Mouse (Mus musculus) CH12.LX (cell line): ENCODE results near the gene Riok1. TPM values are rescaled to one million over a fixed set of nuclear protein-coding genes. Genes with fewer than 3 reads are reported as not detected.

ENCODE experiments used
- DNase-seq: peaks from one replicate; pipeline ENCODE4 v3.0.0-alpha.2; 2013; ENCODE audit errors: extremely low read depth
- H3K27ac ChIP-seq: 2 replicates; pipeline ENCODE4 v1.5.1; 2012; ENCODE audit warnings: low read depth, mild to moderate bottlenecking, control low read depth, moderate library complexity; ENCODE audit not compliant: insufficient read depth
- H3K27me3 ChIP-seq: replicated peaks from 2 replicates; pipeline ENCODE3; 2012; ENCODE audit warnings: inconsistent platforms
- H3K36me3 ChIP-seq, 2 experiments: replicated peaks in 1 of 2; 2 replicates each; pipeline versions ENCODE3 to v1.6.1; 2012; ENCODE audit warnings: inconsistent platforms in 1 of 2, low read length in 1 of 2, mild to moderate bottlenecking in 1 of 2, mixed read lengths in 1 of 2, moderate library complexity in 1 of 2; ENCODE audit not compliant: control insufficient read depth in 1 of 2, insufficient read depth in 1 of 2
- H3K4me1 ChIP-seq, 2 experiments: 2 replicates each; pipeline ENCODE4 v1.6.1; 2012; ENCODE audit warnings: inconsistent platforms in 1 of 2, moderate library complexity in 1 of 2; ENCODE audit not compliant: insufficient read depth in 2 of 2, control insufficient read depth in 1 of 2
- H3K4me2 ChIP-seq: 2 replicates; pipeline ENCODE4 v1.6.1; 2012; ENCODE audit warnings: low read depth, mild to moderate bottlenecking, control low read depth; ENCODE audit not compliant: poor library complexity, insufficient read depth, severe bottlenecking
- H3K4me3 ChIP-seq, 3 experiments: fragments of 150-350 bp in 1 of 3; sonication (generic) in 1 of 3; replicated peaks in 1 of 3; 2 replicates each; pipeline versions ENCODE3 to v1.5.1; 2011 to 2012; ENCODE audit warnings: low read depth in 2 of 3, low read length in 2 of 3, mild to moderate bottlenecking in 2 of 3, moderate library complexity in 2 of 3, control low read depth in 1 of 3, improper control_type of control experiment in 1 of 3, inconsistent platforms in 1 of 3, mixed read lengths in 1 of 3; ENCODE audit not compliant: poor library complexity in 1 of 3
- H3K79me2 ChIP-seq: replicated peaks from 2 replicates; pipeline ENCODE4 v1.6.1; 2012; ENCODE audit warnings: mild to moderate bottlenecking, moderate library complexity; ENCODE audit not compliant: control insufficient read depth, poor library complexity, insufficient read depth, severe bottlenecking; ENCODE audit errors: extremely low read depth
- H3K9ac ChIP-seq: 2 replicates; pipeline ENCODE4 v1.6.1; 2012; ENCODE audit warnings: low read depth, mild to moderate bottlenecking, control low read depth, moderate library complexity; ENCODE audit not compliant: insufficient read depth
- H3K9me3 ChIP-seq: replicated peaks from 2 replicates; pipeline ENCODE3; 2012; ENCODE audit warnings: low read length, inconsistent platforms, mixed read lengths
- BHLHE40 ChIP-seq: IDR thresholded peaks from 2 replicates; pipeline ENCODE4 v1.6.1; 2011; ENCODE audit warnings: mild to moderate bottlenecking, low read depth, low read length, improper control_type of control experiment
- CHD1 ChIP-seq: IDR thresholded peaks from 2 replicates; pipeline ENCODE4 v1.6.1; 2012; ENCODE audit warnings: low read depth, low read length, improper control_type of control experiment, inconsistent platforms
- CTCF ChIP-seq, 2 experiments: IDR thresholded peaks in 1 of 2; conservative IDR thresholded peaks in 1 of 2; 2 replicates each; pipeline ENCODE4 v1.5.1; 2011 to 2012; ENCODE audit warnings: low read depth in 2 of 2, low read length in 2 of 2, improper control_type of control experiment in 1 of 2, inconsistent platforms in 1 of 2, mild to moderate bottlenecking in 1 of 2, moderate library complexity in 1 of 2
- ELF1 ChIP-seq: IDR thresholded peaks from 2 replicates; pipeline ENCODE4 v1.6.1; 2014; ENCODE audit warnings: low read depth, mild to moderate bottlenecking, inconsistent platforms, low read length, improper control_type of control experiment
- EP300 ChIP-seq: IDR thresholded peaks from 2 replicates; pipeline ENCODE4 v1.6.1; 2011; ENCODE audit warnings: low read length, improper control_type of control experiment
- ETS1 ChIP-seq: conservative IDR thresholded peaks from 2 replicates; pipeline ENCODE4 v1.6.1; 2012; ENCODE audit warnings: low read depth, mild to moderate bottlenecking, inconsistent platforms, low read length, improper control_type of control experiment, moderate library complexity
- GABPA ChIP-seq: IDR thresholded peaks from 2 replicates; pipeline ENCODE4 v1.6.1; 2012; ENCODE audit warnings: low read depth, low read length, improper control_type of control experiment, inconsistent platforms; ENCODE audit not compliant: insufficient replicate concordance
- JUND ChIP-seq: conservative IDR thresholded peaks from 2 replicates; pipeline ENCODE4 v1.6.1; 2011; ENCODE audit warnings: low read depth, low read length, improper control_type of control experiment
- KAT2A ChIP-seq: IDR thresholded peaks from 2 replicates; pipeline ENCODE4 v1.6.1; 2012; ENCODE audit warnings: low read length, improper control_type of control experiment, inconsistent platforms; ENCODE audit not compliant: insufficient replicate concordance
- MAFK ChIP-seq: IDR thresholded peaks from 2 replicates; pipeline ENCODE4 v1.6.1; 2011; ENCODE audit warnings: low read length, improper control_type of control experiment; ENCODE audit not compliant: insufficient replicate concordance
- MEF2A ChIP-seq: IDR thresholded peaks from 2 replicates; pipeline ENCODE4 v1.6.1; 2014; ENCODE audit warnings: low read depth, mild to moderate bottlenecking, inconsistent platforms, low read length, improper control_type of control experiment, borderline replicate concordance
- MYC ChIP-seq: IDR thresholded peaks from 2 replicates; pipeline ENCODE4 v1.6.1; 2011; ENCODE audit warnings: low read depth, mild to moderate bottlenecking, improper control_type of control experiment, low read length
- POLR2A ChIP-seq: IDR thresholded peaks from 2 replicates; pipeline ENCODE4 v1.6.1; 2011; ENCODE audit warnings: low read depth, mild to moderate bottlenecking, improper control_type of control experiment, low read length
- POLR2AphosphoS2 ChIP-seq: IDR thresholded peaks from 2 replicates; pipeline ENCODE4 v1.6.1; 2011; ENCODE audit warnings: low read depth, low read length, improper control_type of control experiment
- RCOR1 ChIP-seq: conservative IDR thresholded peaks from 2 replicates; pipeline ENCODE4 v1.6.1; 2012; ENCODE audit warnings: low read depth, mild to moderate bottlenecking, inconsistent platforms, low read length, improper control_type of control experiment
- SIN3A ChIP-seq: IDR thresholded peaks from 2 replicates; pipeline ENCODE4 v1.6.1; 2012; ENCODE audit warnings: low read length, improper control_type of control experiment, inconsistent platforms
- TBP ChIP-seq: conservative IDR thresholded peaks from 2 replicates; pipeline ENCODE4 v1.6.1; 2011; ENCODE audit warnings: low read depth, low read length, improper control_type of control experiment
- ZMIZ1 ChIP-seq: IDR thresholded peaks from 2 replicates; pipeline ENCODE4 v1.6.1; 2012; ENCODE audit warnings: low read depth, mild to moderate bottlenecking, inconsistent platforms, low read length, improper control_type of control experiment
- ZNF384 ChIP-seq: IDR thresholded peaks from 2 replicates; pipeline ENCODE4 v1.6.1; 2012; ENCODE audit warnings: low read depth, low read length, improper control_type of control experiment, inconsistent platforms
- dilution Hi-C: fragments of 300-500 bp; cut with MboI; formaldehyde crosslinking; loops from 2 replicates; pipeline ENCODE4 v1.14.3; 2020; ENCODE audit warnings: low sequenced_read_pairs; ENCODE audit not compliant: extremely low pct_unique_long_range_greater_than_20kb, extremely low pct_ligation_motif_present
- in situ Hi-C: fragments of 300-500 bp; cut with MboI; formaldehyde crosslinking; loops from 3 replicates; pipeline ENCODE4 v1.14.3; 2019; ENCODE audit warnings: low sequenced_read_pairs, low pct_ligation_motif_present, low pct_unique_long_range_greater_than_20kb, mixed read lengths
- polyA plus RNA-seq: library from polyadenylated mRNA; unstranded; fragments of >175 nt; gene quantifications from 2 replicates; pipeline ENCODE4 v1.2.1, GENCODE M21; 2012; ENCODE audit warnings: low read depth; ENCODE audit not compliant: insufficient read length
- total RNA-seq, 2 experiments: library from RNA; depleted of rRNA; stranded (reverse); fragments of 300-350 nt in 1 of 2; fragments of >200 nt in 1 of 2; gene quantifications; 2 replicates each; pipeline ENCODE4 v1.2.3; 2012 to 2014

Gene Riok1
- total and polyA plus RNA-seq, 3 experiments, result 33.9 to 67.0 (median 52.4) TPM

- dilution Hi-C loops (no loop called here), in situ Hi-C loops (no loop called here)
- Histone ChIP-seq H3K4me3 (no peak overlapping the region), H3K9ac (no peak overlapping the region), H3K27ac (no peak overlapping the region), H3K27me3 (no peaks in the 10 kb centered on the region), H3K79me2 (no peaks in the 10 kb centered on the region), H3K36me3 (no peaks in the 10 kb centered on the region)
- no peak for TF ChIP-seq TBP
- no peak for TF ChIP-seq MEF2A
- no peak for TF ChIP-seq ZNF384
- no peak for TF ChIP-seq EP300
- no peak for TF ChIP-seq MAFK
- no peak for TF ChIP-seq RCOR1
- TF ChIP-seq POLR2A, result no peak
- no peak for TF ChIP-seq POLR2AphosphoS2
- no peak for TF ChIP-seq JUND
- TF ChIP-seq CHD1, result no peak
- no peak for TF ChIP-seq ZMIZ1
- TF ChIP-seq KAT2A, result no peak
- no peak for TF ChIP-seq ELF1
- TF ChIP-seq ETS1, result no peak
- TF ChIP-seq, all 38 proteins: peak for 0
- no peak overlapping the region for H3K4me2 ChIP-seq
- DNase-seq, result no peak
- H3K4me1 ChIP-seq, result peaks cover 0 to 6% of the 10 kb centered on the region in 2 experiments; a peak in 1 of 4 replicates
- no peaks in the 10 kb centered on the region for H3K9me3 ChIP-seq
Measured at GRCm38 (mm10) chr13:38088008-38088407, 51.2 kb downstream of the Riok1 start.

- no peak overlapping the region for H3K27ac ChIP-seq
- no peak overlapping the region for H3K4me3 ChIP-seq
- TF ChIP-seq GABPA (no peak), BHLHE40 (0 out of 2 replicates have a peak, but pooled peaks have one; percentile 15), CTCF (conservative IDR thresholded peaks at IDR 0.05 in 1 of 2, IDR thresholded peaks at IDR 0.05 in 1 of 2; ENCODE audit: low read depth in 2 of 2, low read length in 2 of 2) (no peak), MYC (no peak), SIN3A (no peak)
- no peak for DNase-seq
- no peaks in the 10 kb centered on the region for H3K79me2 ChIP-seq
- dilution Hi-C loops (no loop called here), in situ Hi-C loops (no loop called here)
- no peaks in the 10 kb centered on the region for H3K27me3 ChIP-seq
- H3K9ac ChIP-seq, result no peak overlapping the region
- peaks cover 0 to 6% of the 10 kb centered on the region in 2 experiments; a peak in 1 of 4 replicates for H3K4me1 ChIP-seq
- H3K36me3 ChIP-seq, result no peaks in the 10 kb centered on the region
- no peaks in the 10 kb centered on the region for H3K9me3 ChIP-seq
- H3K4me2 ChIP-seq, result no peak overlapping the region
Measured at GRCm38 (mm10) chr13:38089449-38089848, 52.7 kb downstream of the Riok1 start.
